Mouse (Mus musculus) gastrocnemius, adult 8-10 months (tissue): Measurements from ENCODE around the gene Tex264. TPM values are rescaled to one million over a fixed set of nuclear protein-coding genes. Genes with fewer than 3 reads are reported as not detected.

Source experiments
- DNase-seq, 2 experiments: peaks; one replicate each; pipeline ENCODE4 v3.0.0; 2022; ENCODE audit warnings: low spot score in 2 of 2
- total RNA-seq, 4 experiments: library from RNA; stranded (reverse); gene quantifications; 2 replicates each; pipeline ENCODE4 v1.2.4; 2022

Gene Tex264
- 10 to 100 TPM; 28.1 to 37.7 (median 33.5) TPM for total RNA-seq

- DNase-seq, result peak; percentile 70 to 83
Observed at GRCm38 (mm10) chr9:106685249-106686101, at the start of gene Tex264. TSS of gene Tex264 (minus strand) at chr9:106685927.

GRCm38 (mm10) chr9:106733690-106734089 lies 48.0 kb upstream of the Tex264 start:
- DNase-seq, result no peak

- no peak for DNase-seq
Observed at GRCm38 (mm10) chr9:106729416-106729815, 43.7 kb upstream of the Tex264 start.

GRCm38 (mm10) chr9:106726891-106727290 lies 41.2 kb upstream of the Tex264 start:
- no peak for DNase-seq

GRCm38 (mm10) chr9:106725435-106725834 lies 39.7 kb upstream of the Tex264 start:
- no peak for DNase-seq

GRCm38 (mm10) chr9:106724864-106725263 lies 39.1 kb upstream of the Tex264 start:
- DNase-seq, result no peak

- no peak for DNase-seq
Observed at GRCm38 (mm10) chr9:106716729-106717128, 31.0 kb upstream of the Tex264 start.

- no peak for DNase-seq
Observed at GRCm38 (mm10) chr9:106716232-106716631, 30.5 kb upstream of the Tex264 start.

GRCm38 (mm10) chr9:106712470-106712869 lies 26.7 kb upstream of the Tex264 start:
- DNase-seq, result no peak

GRCm38 (mm10) chr9:106692973-106693481 lies 7.3 kb upstream of the Tex264 start:
- no peak for DNase-seq

GRCm38 (mm10) chr9:106688834-106689233 lies 3.1 kb upstream of the Tex264 start:
- DNase-seq, result no peak

- DNase-seq, result peak; percentile 56 to 66
Observed at GRCm38 (mm10) chr9:106686983-106687650, 1.4 kb upstream of the Tex264 start.

- DNase-seq, result no peak
Observed at GRCm38 (mm10) chr9:106684918-106685248, 844 bp downstream of the Tex264 start.

GRCm38 (mm10) chr9:106684093-106684872 lies 1.4 kb downstream of the Tex264 start:
- no peak for DNase-seq

- DNase-seq, result no peak
Observed at GRCm38 (mm10) chr9:106681026-106681425, 4.7 kb downstream of the Tex264 start.

GRCm38 (mm10) chr9:106678242-106678641 lies 7.5 kb downstream of the Tex264 start:
- DNase-seq, result no peak

- DNase-seq, result no peak
Observed at GRCm38 (mm10) chr9:106677702-106678101, 8.0 kb downstream of the Tex264 start.

GRCm38 (mm10) chr9:106676571-106676970 lies 9.2 kb downstream of the Tex264 start:
- no peak for DNase-seq

- no peak for DNase-seq
Observed at GRCm38 (mm10) chr9:106675965-106676364, 9.8 kb downstream of the Tex264 start.

GRCm38 (mm10) chr9:106675480-106675879 lies 10.2 kb downstream of the Tex264 start:
- peak; percentile 73 for DNase-seq

- DNase-seq, result no peak
Observed at GRCm38 (mm10) chr9:106673860-106674259, 11.9 kb downstream of the Tex264 start.

- no peak for DNase-seq
Observed at GRCm38 (mm10) chr9:106664856-106665255, 20.9 kb downstream of the Tex264 start.
